Mouse (Mus musculus) liver, postnatal 0 days (tissue): Measurements from ENCODE around the gene Grk6. TPM values are rescaled to one million over a fixed set of nuclear protein-coding genes. Genes with fewer than 3 reads are reported as not detected.

ENCODE experiments used
- ATAC-seq: fragments of 200-750 bp; cut with Nextera tagmentation; 2 replicates; pipeline ENCODE4 v1.8.0; 2017; ENCODE audit warnings: mild to moderate bottlenecking, moderate library complexity
- DNase-seq: peaks from one replicate; pipeline ENCODE4 v3.0.0-alpha.2; 2016
- H3K27ac ChIP-seq: fragments of 300-500 bp; sonication (generic); 2 replicates; pipeline ENCODE4 v1.5.1; 2014; ENCODE audit warnings: antibody characterized with exemption, moderate library complexity, mild to moderate bottlenecking, low read depth
- H3K27me3 ChIP-seq: fragments of 300-500 bp; sonication (generic); 2 replicates; pipeline ENCODE4 v1.6.1; 2014; ENCODE audit warnings: low read length, control low read depth, mixed read lengths; ENCODE audit not compliant: insufficient read depth
- H3K36me3 ChIP-seq: fragments of 300-500 bp; sonication (generic); replicated peaks from 2 replicates; pipeline ENCODE4 v1.6.1; 2014; ENCODE audit warnings: mild to moderate bottlenecking, control low read depth, low read length, moderate library complexity, mixed read lengths; ENCODE audit not compliant: insufficient read depth
- H3K4me1 ChIP-seq: fragments of 300-500 bp; sonication (generic); 2 replicates; pipeline ENCODE4 v1.6.1; 2014; ENCODE audit warnings: antibody characterized with exemption, mild to moderate bottlenecking, control low read depth; ENCODE audit not compliant: insufficient read depth
- H3K4me2 ChIP-seq: fragments of 300-500 bp; sonication (generic); 2 replicates; pipeline ENCODE4 v1.6.1; 2014; ENCODE audit warnings: low read depth, mild to moderate bottlenecking, low read length, moderate library complexity, mixed read lengths
- H3K4me3 ChIP-seq: fragments of 300-500 bp; sonication (generic); 2 replicates; pipeline ENCODE4 v1.5.1; 2014; ENCODE audit warnings: low read depth, low read length
- H3K9ac ChIP-seq: fragments of 300-500 bp; sonication (generic); replicated peaks from 2 replicates; pipeline ENCODE4 v1.6.1; 2014; ENCODE audit warnings: mild to moderate bottlenecking, moderate library complexity
- H3K9me3 ChIP-seq: fragments of 300-500 bp; sonication (generic); 2 replicates; pipeline ENCODE4 v1.6.1; 2016; ENCODE audit warnings: mild to moderate bottlenecking, control low read depth, low read length, mixed read lengths
- CTCF ChIP-seq: sonication (generic); IDR thresholded peaks from 2 replicates; pipeline ENCODE4 v1.5.1; 2016; ENCODE audit warnings: antibody characterized with exemption, low read depth
- EP300 ChIP-seq: IDR thresholded peaks from 2 replicates; pipeline ENCODE4 v1.6.1; 2016; ENCODE audit warnings: antibody characterized with exemption, low read depth, mild to moderate bottlenecking
- WGBS: fragments of 180-500 bp; shearing (Covaris S2); extraction: QIAGEN DNeasy Blood & Tissue Kit; methylation state at CpG from one replicate; pipeline ENCODE4 v1.1.7; 2014; ENCODE audit not compliant: insufficient replicate concordance; 5-methylcytosine and 5-hydroxymethylcytosine counted together
- polyA plus RNA-seq: library from polyadenylated mRNA; unstranded; fragments of >200 nt; fragmentation: Nextera tagmentation; extraction: Ambion mirVana; gene quantifications from 2 replicates; pipeline ENCODE4 v1.2.1, GENCODE M21; 2015

The Grk6 gene
- polyA plus RNA-seq, 1 experiment from 2014 or later: 16.7 TPM

- H3K9me3 ChIP-seq: no peaks in the 10 kb centered on the region
- no peaks in the 10 kb centered on the region; the same call in 1 of the 2 replicates for H3K36me3 ChIP-seq
- H3K27me3 ChIP-seq: no peaks in the 10 kb centered on the region
Observed at GRCm38 (mm10) chr13:55443799-55444285, 1.0 kb upstream of the Grk6 start.

GRCm38 (mm10) chr13:55444286-55444936 is 461 bp upstream of the Grk6 start:
- no peak for DNase-seq
- WGBS: under 1% methylated on average over 33 of the region's 33 CpGs
- peaks cover 39% of the 10 kb centered on the region for H3K4me1 ChIP-seq
- peak overlapping the region; percentile 79 for H3K4me2 ChIP-seq
- peak overlapping the region; percentile 91 for H3K27ac ChIP-seq
- peak overlapping the region; percentile 65 for H3K4me3 ChIP-seq
- no peaks in the 10 kb centered on the region for H3K9me3 ChIP-seq
- no peaks in the 10 kb centered on the region for H3K27me3 ChIP-seq
- peak overlapping the region; percentile 53 for H3K9ac ChIP-seq
- H3K36me3 ChIP-seq: no peaks in the 10 kb centered on the region; the same call in 1 of the 2 replicates
- peak; percentile 39 for ATAC-seq
- no peak for TF ChIP-seq CTCF
- no peak for TF ChIP-seq EP300

More at GRCm38 (mm10) chr13:55443799-55444285, 1.0 kb upstream of the Grk6 start:
- no peak for TF ChIP-seq CTCF
- TF ChIP-seq EP300: no peak
- 30% methylated on average over 9 of the region's 9 CpGs for WGBS
- H3K4me3 ChIP-seq: peak overlapping the region; percentile 65
- no peak for ATAC-seq
- DNase-seq: no peak
- peaks cover 33% of the 10 kb centered on the region for H3K4me1 ChIP-seq
- peak overlapping the region; percentile 91 for H3K27ac ChIP-seq
- peak overlapping the region; percentile 79 for H3K4me2 ChIP-seq
- peak overlapping the region; percentile 53 for H3K9ac ChIP-seq

- Histone ChIP-seq H3K4me1 (peaks cover 48% of the 10 kb centered on the region), H3K4me2 (peak overlapping the region; percentile 79), H3K27ac (peak overlapping the region; percentile 91), H3K9me3 (no peaks in the 10 kb centered on the region), H3K36me3 (peaks cover 5% of the 10 kb centered on the region), H3K9ac (peak overlapping the region; percentile 82), H3K4me3 (peak overlapping the region; percentile 65), H3K27me3 (no peaks in the 10 kb centered on the region)
- no peak for TF ChIP-seq CTCF
- TF ChIP-seq EP300: no peak
- ATAC-seq (no peak), DNase-seq (no peak)
- under 1% methylated on average over 36 of the region's 66 CpGs for WGBS
Observed at GRCm38 (mm10) chr13:55445361-55446091, 654 bp downstream of the Grk6 start.

- WGBS: 54% methylated on average over 6 of the region's 6 CpGs
- TF ChIP-seq CTCF (no peak), EP300 (no peak)
- H3K4me3 ChIP-seq: peak overlapping the region; percentile 65
- no peaks in the 10 kb centered on the region for H3K9me3 ChIP-seq
- ATAC-seq (no peak), DNase-seq (peak; percentile 59)
- H3K4me2 ChIP-seq: peak overlapping the region; percentile 79
- H3K9ac ChIP-seq: peak overlapping the region; percentile 82
- no peaks in the 10 kb centered on the region for H3K27me3 ChIP-seq
- H3K36me3 ChIP-seq: peaks cover 15% of the 10 kb centered on the region
- H3K4me1 ChIP-seq: peaks cover 58% of the 10 kb centered on the region
- peak overlapping the region; percentile 91 for H3K27ac ChIP-seq
Observed at GRCm38 (mm10) chr13:55446483-55447105, 1.7 kb downstream of the Grk6 start.

- Histone ChIP-seq H3K4me3 (peak overlapping the region; percentile 65), H3K4me1 (peaks cover 58% of the 10 kb centered on the region), H3K27ac (peak overlapping the region; percentile 91), H3K36me3 (peaks cover 25% of the 10 kb centered on the region), H3K4me2 (peak overlapping the region; percentile 79), H3K9ac (peak overlapping the region; percentile 82), H3K27me3 (no peaks in the 10 kb centered on the region), H3K9me3 (no peaks in the 10 kb centered on the region)
- ATAC-seq (no peak), DNase-seq (peak; percentile 75)
- 21% methylated on average over 3 of the region's 3 CpGs for WGBS
- TF ChIP-seq CTCF: 0 out of 2 replicates have a peak, but pooled peaks have one; percentile 1
- no peak for TF ChIP-seq EP300
Observed at GRCm38 (mm10) chr13:55447543-55447943, 2.7 kb downstream of the Grk6 start.

GRCm38 (mm10) chr13:55448131-55448530 is 3.3 kb downstream of the Grk6 start:
- no peak for TF ChIP-seq CTCF
- no peak for TF ChIP-seq EP300
- peak overlapping the region; percentile 50; the same call in 1 of the 2 replicates for H3K27ac ChIP-seq
- H3K27me3 ChIP-seq: no peaks in the 10 kb centered on the region
- no peak overlapping the region for H3K4me3 ChIP-seq
- no peak for ATAC-seq
- H3K36me3 ChIP-seq: peaks cover 31% of the 10 kb centered on the region
- 78% methylated on average over 5 of the region's 5 CpGs for WGBS
- no peak for DNase-seq
- peaks cover 58% of the 10 kb centered on the region for H3K4me1 ChIP-seq
- H3K9ac ChIP-seq: no peak overlapping the region
- peak overlapping the region; percentile 48 for H3K4me2 ChIP-seq
- no peaks in the 10 kb centered on the region for H3K9me3 ChIP-seq
